Mouse (Mus musculus) cerebellum, postnatal 10 days (tissue): ENCODE results near the gene Zhx3.

Experiments used
- DNase-seq, 2 experiments: peaks; one replicate each; pipeline ENCODE4 v3.0.0; 2021; ENCODE audit warnings: mixed read lengths in 2 of 2

Zhx3 gene

DNA sequence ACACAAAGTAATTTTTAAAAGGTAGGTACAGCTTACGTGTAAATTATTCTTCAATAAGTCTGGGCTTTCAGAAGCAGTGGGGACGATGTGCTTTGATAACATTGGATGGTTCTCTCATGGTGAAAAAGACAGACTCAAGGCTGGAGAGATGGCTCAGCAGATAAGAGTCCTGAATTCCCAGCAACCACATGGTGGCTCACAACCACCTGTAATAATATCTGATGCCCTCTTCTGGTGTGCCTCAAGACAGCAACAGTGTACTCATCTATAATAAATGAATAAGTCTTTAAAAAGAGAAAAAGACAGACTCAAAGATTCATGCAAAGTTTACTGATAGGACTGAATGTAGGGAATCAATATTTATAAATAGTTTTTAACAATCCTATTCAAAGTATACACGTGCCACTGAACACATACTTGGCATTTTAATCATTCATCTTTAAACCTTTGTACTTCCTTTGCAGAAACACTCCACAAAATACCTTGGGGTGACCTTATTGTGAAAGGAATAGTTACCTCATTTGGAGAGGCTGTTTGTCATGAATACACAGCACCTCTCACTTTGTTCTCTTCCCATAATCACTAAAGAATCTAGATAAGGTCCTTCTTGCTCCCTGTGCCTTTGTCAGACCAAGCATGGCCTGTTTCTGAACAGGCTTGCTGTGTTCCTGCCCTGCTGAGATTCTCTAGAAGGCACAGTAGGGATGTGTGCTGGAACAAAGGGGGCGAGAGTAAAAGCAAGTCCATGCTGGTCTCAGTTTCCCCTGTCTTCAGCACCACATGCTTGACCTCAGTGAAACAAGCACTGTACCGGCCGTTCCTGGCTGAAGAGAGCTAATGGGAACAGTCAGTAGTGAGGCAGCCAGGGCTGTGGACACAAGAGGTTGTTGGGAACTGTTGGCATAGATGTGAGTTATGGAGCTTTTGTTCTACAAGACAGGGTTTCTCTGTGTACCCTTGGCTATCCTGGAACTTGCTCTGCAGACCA is 146.6 kb downstream of the Zhx3 start:
- no peak for DNase-seq

DNA sequence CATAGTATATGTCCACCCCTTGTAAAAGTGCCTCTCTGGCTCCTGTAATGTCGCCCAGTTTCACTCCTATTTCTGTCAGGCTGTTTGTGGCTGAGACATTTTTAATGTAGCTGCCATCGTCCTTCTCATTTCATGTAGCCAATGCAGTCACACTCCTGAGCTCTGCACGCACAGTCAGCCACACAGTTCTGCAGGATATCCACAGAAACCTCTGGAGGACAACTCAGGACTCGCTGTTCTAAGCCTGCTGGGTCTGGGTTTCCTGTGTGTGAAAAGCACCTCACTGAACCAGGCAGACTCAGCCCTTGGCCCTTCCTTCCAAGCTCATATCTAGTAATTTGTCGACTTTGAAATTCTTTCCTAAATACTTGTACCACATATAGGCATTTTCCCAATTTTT is 148.3 kb downstream of the Zhx3 start:
- DNase-seq, result no peak

DNA sequence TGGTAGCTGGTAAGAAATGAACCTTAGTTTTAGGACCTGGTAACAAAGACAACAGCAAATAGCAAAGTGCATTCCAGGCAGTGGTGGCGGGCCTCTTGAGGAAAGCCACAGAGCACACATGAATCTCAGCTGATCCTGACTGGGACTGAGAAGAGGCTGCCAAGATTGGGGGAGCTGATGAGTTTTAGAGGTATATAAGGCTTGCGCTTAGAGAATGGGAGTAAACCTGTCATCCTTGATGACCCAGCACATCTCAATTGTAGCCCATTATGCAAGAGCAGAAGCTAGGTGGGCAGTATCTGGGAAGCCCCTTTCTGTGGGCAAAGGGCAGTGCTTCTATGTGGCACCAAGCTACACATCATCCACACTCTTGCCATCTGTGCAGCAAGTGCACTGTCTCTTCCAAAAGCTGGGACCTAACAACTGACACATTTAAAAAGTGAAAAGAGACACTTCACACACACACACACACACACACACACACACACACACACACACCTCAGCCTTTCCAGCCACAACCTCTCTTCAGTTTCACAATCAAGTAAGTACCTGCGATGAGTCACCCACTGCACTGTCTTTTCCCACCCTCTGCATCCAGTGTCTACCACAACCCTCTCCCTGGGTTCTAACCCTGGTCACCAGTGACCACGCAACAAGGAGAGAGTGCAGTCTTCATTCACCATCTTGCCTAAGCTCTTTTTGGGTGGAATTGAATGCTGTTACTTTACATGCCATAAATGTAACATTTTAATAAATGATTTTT is 149.0 kb downstream of the Zhx3 start:
- DNase-seq, result no peak

DNA sequence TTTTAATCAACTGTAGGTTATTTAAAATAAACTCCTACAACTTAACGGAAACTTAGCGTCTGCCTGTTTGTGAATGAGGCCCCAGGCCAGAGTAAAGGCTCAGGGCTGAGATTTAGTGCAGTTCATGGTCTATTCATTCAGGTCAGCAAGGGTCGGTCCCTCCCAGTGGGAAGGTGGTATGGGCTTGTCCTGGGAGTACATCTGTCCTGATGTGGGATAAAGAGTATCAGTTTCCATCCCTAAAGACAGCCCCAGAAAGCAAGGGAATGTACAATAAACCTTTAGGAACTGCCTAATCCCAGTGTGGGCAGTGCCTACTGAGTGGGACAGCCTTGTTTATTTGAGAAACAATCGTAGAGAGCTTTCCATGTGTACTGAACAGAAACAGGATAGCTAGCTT is 150.1 kb downstream of the Zhx3 start:
- DNase-seq, result no peak

DNA sequence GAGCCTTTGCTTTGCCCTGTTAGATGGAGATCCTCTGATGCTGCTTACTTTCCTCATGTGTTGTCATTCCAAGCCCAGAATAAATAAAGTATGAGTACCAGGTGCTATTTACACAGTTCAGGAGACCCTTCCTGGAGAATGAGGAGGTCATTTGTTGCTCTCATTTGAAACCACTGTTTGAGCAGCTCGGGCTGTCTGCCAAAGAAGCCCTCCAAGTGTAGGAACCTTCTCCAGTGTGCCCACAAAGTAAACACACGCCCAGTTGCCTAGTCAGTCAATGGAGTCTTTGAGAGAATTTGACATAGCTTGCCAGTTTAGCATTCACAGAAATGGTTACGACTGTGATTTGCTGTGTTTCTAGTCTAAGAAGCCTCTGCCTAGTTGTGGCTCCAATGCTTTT is 154.0 kb downstream of the Zhx3 start:
- peak in 1 of 2 experiments; percentile 15 for DNase-seq

DNA sequence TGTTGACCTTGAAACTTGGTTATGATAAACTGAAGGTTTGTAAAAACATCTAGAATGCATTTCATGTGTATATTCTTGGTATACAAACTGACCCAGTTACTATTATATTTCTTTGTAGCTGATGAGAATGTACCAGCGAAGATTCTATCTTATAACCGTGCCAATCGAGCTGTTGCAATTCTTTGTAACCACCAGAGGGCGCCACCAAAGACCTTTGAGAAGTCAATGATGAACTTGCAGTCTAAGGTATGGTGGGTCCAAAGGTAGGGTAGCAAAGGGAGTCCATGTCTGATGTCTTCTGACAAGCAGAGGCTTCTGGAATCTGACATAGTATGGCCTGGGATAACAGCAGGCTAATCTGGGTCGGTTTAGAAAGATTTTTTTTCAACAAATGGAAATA is 155.5 kb downstream of the Zhx3 start:
- DNase-seq, result peak; percentile 76 to 84

DNA sequence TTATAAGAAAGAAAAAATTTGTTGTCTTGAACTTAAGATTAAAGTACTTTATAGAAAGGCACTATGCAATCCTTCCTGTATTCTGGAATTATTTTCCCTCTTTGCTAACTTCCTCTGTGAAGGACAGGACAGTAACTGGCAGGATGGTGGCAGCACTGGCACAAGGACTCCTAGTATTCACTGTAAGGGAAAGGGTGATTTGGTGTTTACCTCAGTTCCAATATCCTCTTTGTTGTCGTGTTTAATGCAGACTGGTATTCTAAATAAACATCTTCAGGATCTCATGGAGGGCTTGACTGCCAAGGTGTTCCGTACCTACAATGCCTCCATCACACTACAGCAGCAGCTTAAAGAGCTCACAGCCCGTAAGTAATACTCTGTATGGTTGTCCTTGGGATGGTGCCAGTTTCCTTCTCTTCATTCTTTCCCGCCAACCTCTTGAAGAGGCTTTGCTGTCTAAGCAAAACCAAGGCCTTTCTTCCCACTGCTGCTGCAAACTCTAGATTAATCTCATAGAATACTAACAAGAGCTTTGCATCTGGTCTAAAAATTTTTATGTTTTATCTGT is 157.3 kb downstream of the Zhx3 start:
- DNase-seq, result peak in 1 of 2 experiments; percentile 10

DNA sequence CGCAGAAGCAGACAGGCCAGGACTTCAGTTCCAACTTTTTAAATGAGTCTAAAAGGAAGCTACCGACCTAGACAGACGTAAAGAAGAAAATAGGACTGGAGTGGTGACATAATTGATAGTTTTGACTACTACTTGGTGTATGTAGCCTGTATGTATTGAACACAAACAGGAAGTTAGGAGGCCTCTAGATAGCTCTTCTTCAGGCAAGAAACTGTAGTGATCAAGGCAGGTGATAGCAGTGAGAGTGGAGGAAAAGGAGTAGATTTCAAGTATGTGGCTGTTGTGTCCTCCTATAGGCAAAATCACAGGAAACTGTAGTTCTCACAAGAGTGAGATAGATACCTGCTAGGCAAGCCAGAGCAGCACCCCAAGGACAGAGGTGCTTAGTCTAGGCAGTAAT is 165.1 kb downstream of the Zhx3 start:
- DNase-seq, result no peak

DNA sequence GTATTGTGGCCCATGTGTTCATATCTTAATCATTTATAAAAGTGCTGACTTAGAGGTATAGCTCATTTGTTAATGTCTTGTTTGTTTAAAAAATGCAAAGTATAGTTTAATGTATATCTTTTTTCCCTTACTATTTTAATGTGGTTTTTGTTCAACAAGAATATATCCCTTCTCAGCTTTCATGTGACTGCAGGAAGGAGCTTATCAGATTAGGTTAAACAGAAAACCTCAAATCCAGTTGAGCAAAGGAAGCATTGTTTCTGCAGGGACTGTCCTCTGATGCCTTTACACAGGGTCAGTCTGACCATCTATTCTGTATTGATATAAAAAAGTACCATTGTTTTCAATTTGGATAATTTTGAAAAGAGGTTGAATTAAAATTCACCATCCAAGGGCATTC is 170.0 kb downstream of the Zhx3 start:
- DNase-seq, result no peak

DNA sequence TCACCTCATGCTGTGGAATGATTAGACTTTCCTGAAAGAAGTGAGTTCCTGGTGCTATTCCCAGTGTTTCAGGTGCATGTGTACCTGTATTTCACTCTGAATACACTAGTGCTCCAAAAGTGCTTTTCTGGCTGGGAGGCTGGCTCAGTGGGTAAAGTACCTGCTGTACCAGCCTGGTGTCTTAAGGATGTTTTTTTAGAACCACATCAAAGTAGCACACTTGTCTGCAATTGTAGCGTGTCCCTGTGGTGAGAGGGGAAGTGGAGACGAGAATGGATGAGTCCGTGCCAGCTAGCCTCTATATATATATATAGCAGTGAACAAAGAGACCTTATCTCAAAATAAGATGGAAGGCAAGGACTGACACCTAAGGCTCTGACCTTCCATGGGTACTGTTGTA is 171.2 kb downstream of the Zhx3 start:
- no peak for DNase-seq

DNA sequence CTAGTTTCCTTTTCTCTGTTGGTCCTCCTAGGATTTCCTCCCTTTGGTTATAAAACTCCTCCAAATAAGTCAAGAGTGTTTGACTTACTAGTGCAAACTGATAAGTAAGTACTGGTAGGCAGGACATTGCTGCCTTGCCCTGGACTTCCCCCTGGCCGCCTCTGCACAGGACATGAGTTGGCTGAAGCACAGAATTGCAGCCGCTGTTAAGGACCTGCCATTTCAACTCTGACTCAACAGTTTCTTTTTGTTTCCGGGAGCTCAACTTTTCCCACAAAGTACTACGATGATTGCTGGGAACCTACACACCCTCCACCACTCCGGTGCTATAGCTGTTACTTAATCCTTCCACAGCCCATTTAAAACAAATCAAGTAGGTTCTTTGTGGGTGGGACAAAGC is 172.5 kb downstream of the Zhx3 start:
- no peak for DNase-seq
